Comparison of ENCODE assay signal across 23 mouse cellular contexts in the genomic region with DNA sequence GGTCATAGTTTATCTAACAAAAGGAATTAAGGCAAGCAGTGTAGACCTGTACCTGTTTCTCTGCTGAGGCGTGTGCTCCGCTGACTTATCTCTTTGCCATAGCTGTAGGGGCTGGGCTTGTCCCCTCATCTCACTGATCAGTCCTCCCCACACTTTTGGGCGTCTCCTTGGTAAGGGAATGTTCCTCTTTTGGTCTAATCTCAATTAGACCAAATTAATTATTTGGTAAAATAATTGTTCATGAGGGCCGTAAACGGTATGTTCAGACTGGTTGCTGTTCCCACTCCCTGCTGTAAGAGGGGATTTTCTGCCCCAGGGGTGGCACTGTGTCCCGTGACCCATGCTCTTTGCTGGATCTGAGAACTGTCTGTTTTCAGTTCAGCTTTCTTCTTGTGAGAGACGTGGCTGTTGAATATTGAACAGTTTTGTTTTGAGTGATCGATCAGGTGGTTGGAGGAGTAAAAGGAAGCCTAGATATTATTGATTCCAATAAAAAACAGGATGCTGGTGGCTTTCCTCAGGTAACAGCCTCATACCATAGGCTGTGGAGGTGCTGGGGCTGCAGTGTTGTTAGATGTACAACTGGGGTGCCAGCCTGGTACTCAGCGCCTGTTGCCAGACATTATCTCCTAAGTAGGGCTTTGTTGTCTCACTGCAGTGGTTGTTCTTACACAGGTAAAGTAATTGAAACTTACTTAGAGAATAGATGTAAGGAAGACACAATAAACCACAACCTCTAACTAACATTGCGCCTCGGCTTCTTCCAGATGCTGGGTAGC. TPM values are rescaled to one million over a fixed set of nuclear protein-coding genes. Genes with fewer than 3 reads are reported as not detected.
A peak's percentile ranks its signal among the peaks of the same experiment; 100 is the strongest.
DNase-seq lines count a peak whose midpoint lies in the region; ATAC-seq and TF ChIP-seq lines count a peak whose summit lies in the region.
"Had no signal": no experiment of that assay in that cellular context is flagged by ENCODE, and none has a peak within 500 bp of the region (broad histone marks: within the 10 kb centered on the region; RNA-seq: fewer than 3 reads in every experiment).

No protein-coding gene starts in this region.

- peaks cover 68% of the 10 kb centered on the region for H3K36me3 ChIP-seq in G1E (replicated peaks)
- peaks cover 56% of the 10 kb centered on the region for H3K36me3 ChIP-seq in liver, postnatal 0 days (replicated peaks; ENCODE audit: insufficient read depth, low read length)
- peaks cover 45% of the 10 kb centered on the region for H3K36me3 ChIP-seq in kidney, embryonic 16.5 days (ENCODE audit: insufficient read depth, low read length)

- DNase-seq in A20 (ENCODE audit: low read depth, low spot score): peak; percentile 20
- peak; percentile 52 for DNase-seq in G1E (ENCODE audit: low spot score)
- peak; percentile 24 for DNase-seq in liver, postnatal 0 days
- no peak for DNase-seq in cerebellum, adult 9-11 months
- no peak for DNase-seq in gastrocnemius, postnatal 14 days
- DNase-seq: cerebellum, adult 11 months; heart, postnatal 10 days; kidney, adult 8-10 months; lung, postnatal 14 days; thymus, adult 2 months had no signal

- no peak overlapping the region for H3K9ac ChIP-seq in liver, postnatal 0 days (replicated peaks)
- H3K9ac ChIP-seq in kidney, embryonic 16.5 days (replicated peaks; ENCODE audit: low read length): no peak overlapping the region
- H3K9ac ChIP-seq: embryonic facial prominence, embryonic 13.5 days; forebrain, embryonic 13.5 days; hindbrain, embryonic 14.5 days; limb, embryonic 15.5 days; midbrain, embryonic 12.5 days had no signal

- H3K4me3 ChIP-seq in G1E (ENCODE audit: low read depth, low read length): no peak overlapping the region; the same call in 1 of the 2 replicates
- no peak overlapping the region for H3K4me3 ChIP-seq in liver, postnatal 0 days (ENCODE audit: low read depth, low read length)
- no peak overlapping the region for H3K4me3 ChIP-seq in kidney, embryonic 16.5 days (ENCODE audit: low read length)
- H3K4me3 ChIP-seq: embryonic facial prominence, embryonic 13.5 days; forebrain, embryonic 13.5 days; limb, embryonic 15.5 days; midbrain, embryonic 12.5 days had no signal

- intact Hi-C loops in gastrocnemius, postnatal 14 days (cut with DNase I; ENCODE audit: low total_unique reads): no loop called here

- peak; percentile 67 for TF ChIP-seq EP300 in liver, postnatal 0 days (IDR thresholded peaks at IDR 0.05; ENCODE audit: low read depth)

- H3K27ac ChIP-seq in liver, postnatal 0 days (ENCODE audit: low read depth): peak overlapping the region; percentile 69
- H3K27ac ChIP-seq in kidney, embryonic 16.5 days (ENCODE audit: low read length): no peak overlapping the region
- H3K27ac ChIP-seq: embryonic facial prominence, embryonic 13.5 days; forebrain, embryonic 13.5 days; hindbrain, embryonic 14.5 days; limb, embryonic 15.5 days; midbrain, embryonic 12.5 days had no signal

- no peaks in the 10 kb centered on the region for H3K9me3 ChIP-seq in G1E (replicated peaks)
- H3K9me3 ChIP-seq in liver, postnatal 0 days (ENCODE audit: low read length): no peaks in the 10 kb centered on the region
- H3K9me3 ChIP-seq in kidney, embryonic 16.5 days (ENCODE audit: low read length): no peaks in the 10 kb centered on the region
- H3K9me3 ChIP-seq: embryonic facial prominence, embryonic 13.5 days; forebrain, embryonic 13.5 days; limb, embryonic 15.5 days; midbrain, embryonic 12.5 days had no signal

- TF ChIP-seq CTCF in G1E (IDR thresholded peaks at IDR 0.05; ENCODE audit: low read depth, low read length): no peak
- no peak for TF ChIP-seq CTCF in liver, postnatal 0 days (IDR thresholded peaks at IDR 0.05; ENCODE audit: low read depth)

- peak overlapping the region; percentile 44 for H3K4me2 ChIP-seq in liver, postnatal 0 days (ENCODE audit: low read depth, low read length)
- H3K4me2 ChIP-seq in kidney, embryonic 16.5 days (replicated peaks; ENCODE audit: low read depth, low read length): no peak overlapping the region
- H3K4me2 ChIP-seq: embryonic facial prominence, embryonic 13.5 days; forebrain, embryonic 13.5 days; hindbrain, embryonic 14.5 days; limb, embryonic 15.5 days; midbrain, embryonic 12.5 days had no signal

- no peaks in the 10 kb centered on the region for H3K27me3 ChIP-seq in G1E (ENCODE audit: insufficient read depth, low read length)
- H3K27me3 ChIP-seq in liver, postnatal 0 days (ENCODE audit: insufficient read depth, low read length): no peaks in the 10 kb centered on the region
- H3K27me3 ChIP-seq in kidney, embryonic 16.5 days (ENCODE audit: insufficient read depth, low read length): no peaks in the 10 kb centered on the region
- H3K27me3 ChIP-seq: embryonic facial prominence, embryonic 13.5 days; forebrain, embryonic 13.5 days; limb, embryonic 15.5 days; midbrain, embryonic 12.5 days had no signal

- peak; percentile 87 for ATAC-seq in G1E (ENCODE audit: extremely low read depth, insufficient number of reproducible peaks, low FRiP score, poor library complexity, severe bottlenecking)
- peak; percentile 99 for ATAC-seq in erythroid progenitor cell, adult 5-6 weeks (replicated peaks; ENCODE audit: low FRiP score, poor library complexity, severe bottlenecking)
- peak; percentile 97 for ATAC-seq in liver, postnatal 0 days
- ATAC-seq in kidney, embryonic 16.5 days (ENCODE audit: low FRiP score, low TSS enrichment): no peak
- ATAC-seq: activated CD4-positive, CD25-positive, alpha-beta regulatory T cell, adult 4 months; CD4-positive, CD25-positive, alpha-beta regulatory T cell, adult 4 months; forebrain, embryonic 13.5 days had no signal

- peaks cover 43% of the 10 kb centered on the region for H3K4me1 ChIP-seq in G1E (ENCODE audit: insufficient read depth, low read depth, low read length)
- peaks cover 9% of the 10 kb centered on the region for H3K4me1 ChIP-seq in liver, postnatal 0 days (ENCODE audit: insufficient read depth)
- H3K4me1 ChIP-seq in kidney, embryonic 16.5 days (ENCODE audit: insufficient read depth, low read length): no peaks in the 10 kb centered on the region
- H3K4me1 ChIP-seq: embryonic facial prominence, embryonic 13.5 days; forebrain, embryonic 13.5 days; limb, embryonic 15.5 days; midbrain, embryonic 12.5 days had no signal

- WGBS in liver, postnatal 0 days (ENCODE audit: insufficient replicate concordance): 72% methylated on average over 11 of the region's 11 CpGs
- WGBS in kidney, embryonic 16.5 days: 93% methylated on average over 11 of the region's 11 CpGs

RNA-seq across cellular contexts. Expression of a gene that starts 14.4 kb away (rescaled TPM):
- not detected in 2 replicates for total RNA-seq in G1E (2014; fragmentation: Nextera tagmentation)
- total RNA-seq in G1E (2017): not detected in 2 replicates
- not detected in 2 replicates for polyA plus RNA-seq in G1E (2012)
- total RNA-seq in erythroid progenitor cell, adult 5-6 weeks (2015; ENCODE audit: low replicate concordance): not detected in 2 replicates
- not detected in 2 replicates for total RNA-seq in erythroid progenitor cell, adult 5-6 weeks (2017; ENCODE audit: low replicate concordance)
- not detected in 2 replicates for polyA plus RNA-seq in liver, postnatal 0 days (2015; fragmentation: Nextera tagmentation; extraction: Ambion mirVana)
- not detected for total RNA-seq in gastrocnemius, postnatal 14 days (2021)
- polyA plus RNA-seq in kidney, embryonic 16.5 days (2015; fragmentation: Nextera tagmentation; extraction: Ambion mirVana): not detected in 2 replicates
- total RNA-seq: adrenal gland, postnatal 4 days; heart, postnatal 10 days; layer of hippocampus, adult 18-20 months; left cerebral cortex, postnatal 10 days had no signal
- polyA plus RNA-seq: activated CD4-positive, CD25-positive, alpha-beta regulatory T cell, adult 4 months; CD4-positive, CD25-positive, alpha-beta regulatory T cell, adult 4 months; cortical plate, adult 2 months; embryonic facial prominence, embryonic 13.5 days; forebrain, embryonic 13.5 days; hindbrain, embryonic 14.5 days; limb, embryonic 15.5 days; midbrain, embryonic 12.5 days; thymus, adult 2 months had no signal

RNA-seq across cellular contexts. Expression of a gene that starts 16.9 kb away (rescaled TPM):
- total RNA-seq in G1E (2014; fragmentation: Nextera tagmentation): 61.9 and 65.6 TPM in 2 replicates
- total RNA-seq in G1E (2017): 66.7 and 71.6 TPM in 2 replicates
- polyA plus RNA-seq in G1E (2012): 116 and 139 TPM in 2 replicates
- total RNA-seq in erythroid progenitor cell, adult 5-6 weeks (2015; ENCODE audit: low replicate concordance): 51.6 and 69.9 TPM in 2 replicates
- total RNA-seq in erythroid progenitor cell, adult 5-6 weeks (2017; ENCODE audit: low replicate concordance): 59.2 and 61.9 TPM in 2 replicates
- polyA plus RNA-seq in liver, postnatal 0 days (2015; fragmentation: Nextera tagmentation; extraction: Ambion mirVana): 48.5 and 48.7 TPM in 2 replicates
- 10 to 100 TPM; 52.1 to 53.6 TPM for total RNA-seq in gastrocnemius, postnatal 14 days (2021)
- 62.2 and 62.3 TPM in 2 replicates for polyA plus RNA-seq in kidney, embryonic 16.5 days (2015; fragmentation: Nextera tagmentation; extraction: Ambion mirVana)

RNA-seq across cellular contexts. Expression of a gene that starts 41.2 kb away (rescaled TPM):
- 9.2 and 11.7 TPM in 2 replicates for total RNA-seq in G1E (2014; fragmentation: Nextera tagmentation)
- 9.0 and 9.5 TPM in 2 replicates for total RNA-seq in G1E (2017)
- polyA plus RNA-seq in G1E (2012): 0.47 and 0.82 TPM in 2 replicates
- total RNA-seq in erythroid progenitor cell, adult 5-6 weeks (2015; ENCODE audit: low replicate concordance): 10.8 and 18.0 TPM in 2 replicates
- total RNA-seq in erythroid progenitor cell, adult 5-6 weeks (2017; ENCODE audit: low replicate concordance): 4.7 and 9.0 TPM in 2 replicates
- 26.7 and 27.1 TPM in 2 replicates for polyA plus RNA-seq in liver, postnatal 0 days (2015; fragmentation: Nextera tagmentation; extraction: Ambion mirVana)
- total RNA-seq in gastrocnemius, postnatal 14 days (2021): 10 to 100 TPM; 13.7 to 14.1 TPM
- 6.2 and 7.9 TPM in 2 replicates for polyA plus RNA-seq in kidney, embryonic 16.5 days (2015; fragmentation: Nextera tagmentation; extraction: Ambion mirVana)

RNA-seq across cellular contexts. Expression of a gene that starts 50.6 kb away (rescaled TPM):
- total RNA-seq in G1E (2014; fragmentation: Nextera tagmentation) (not detected in 2 replicates), G1E (2017) (not detected in 2 replicates)
- not detected in 2 replicates for polyA plus RNA-seq in G1E (2012)
- not detected in 2 replicates for total RNA-seq in erythroid progenitor cell, adult 5-6 weeks (2015; ENCODE audit: low replicate concordance)
- total RNA-seq in erythroid progenitor cell, adult 5-6 weeks (2017; ENCODE audit: low replicate concordance): not detected in 2 replicates
- polyA plus RNA-seq in liver, postnatal 0 days (2015; fragmentation: Nextera tagmentation; extraction: Ambion mirVana): 5.2 and 6.3 TPM in 2 replicates
- total RNA-seq in gastrocnemius, postnatal 14 days (2021): 100 to 1,000 TPM; 243 to 252 TPM
- 56.7 and 79.2 TPM in 2 replicates for polyA plus RNA-seq in kidney, embryonic 16.5 days (2015; fragmentation: Nextera tagmentation; extraction: Ambion mirVana)
- polyA plus RNA-seq: activated CD4-positive, CD25-positive, alpha-beta regulatory T cell, adult 4 months; CD4-positive, CD25-positive, alpha-beta regulatory T cell, adult 4 months had no signal

Comparison
In these comparisons a context has a peak if more than half of its experiments do, and no peak if none do; other contexts are left out.
1. DNase-seq: peak in A20 (single experiment), G1E (single experiment) and liver, postnatal 0 days (single experiment); none in cerebellum, adult 9-11 months (single experiment) and gastrocnemius, postnatal 14 days (single experiment).